Mouse (Mus musculus): ENCODE data around the gene Rsc1a1.

DNA sequence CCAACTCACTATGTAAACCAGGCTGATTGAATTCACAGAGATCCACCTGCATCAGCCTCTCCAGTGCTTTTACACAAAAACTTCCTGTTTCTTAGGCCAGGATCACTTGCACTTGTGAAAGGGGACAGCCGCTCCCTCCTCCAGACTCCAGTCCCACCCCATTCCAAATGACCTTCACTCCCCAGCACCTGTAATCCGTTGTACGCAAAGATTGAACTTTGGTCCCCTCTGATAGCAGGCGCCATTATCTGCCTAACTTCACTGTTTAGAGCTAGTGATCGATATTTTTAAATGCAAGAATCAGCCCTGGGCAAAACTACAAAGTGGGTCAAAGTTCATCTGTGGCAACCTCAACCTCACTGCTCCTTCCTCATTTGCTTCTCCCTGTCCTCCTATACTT lies 46.4 kb upstream of the Rsc1a1 start:
- TF ChIP-seq GATA1 (IDR thresholded peaks at IDR 0.05; ENCODE audit: borderline replicate concordance, low read length) = no peak
- TF ChIP-seq FLI1 (IDR thresholded peaks at IDR 0.05; ENCODE audit: low read length) = no peak
